Mouse (Mus musculus) stomach, embryonic 14.5 days (tissue): ENCODE measurements around the gene Slc2a2. TPM values are rescaled to one million over a fixed set of nuclear protein-coding genes. Genes with fewer than 3 reads are reported as not detected.

Experiments
- ATAC-seq: fragments of 200-750 bp; cut with Nextera tagmentation; 2 replicates; pipeline ENCODE4 v1.8.0; 2017; ENCODE audit warnings: low read depth, moderate TSS enrichment; ENCODE audit not compliant: insufficient number of reproducible peaks, insufficient read depth, low FRiP score
- H3K27ac ChIP-seq: fragments of 300-500 bp; sonication (generic); 2 replicates; pipeline ENCODE4 v1.5.1; 2014; ENCODE audit warnings: mild to moderate bottlenecking, low read length, moderate library complexity, mixed read lengths
- H3K27me3 ChIP-seq: fragments of 300-500 bp; sonication (generic); 2 replicates; pipeline ENCODE4 v1.6.1; 2014; ENCODE audit warnings: low read length, control low read depth, mixed read lengths; ENCODE audit not compliant: control insufficient read depth, insufficient read depth
- H3K36me3 ChIP-seq: fragments of 300-500 bp; sonication (generic); 2 replicates; pipeline ENCODE4 v1.6.1; 2014; ENCODE audit warnings: mild to moderate bottlenecking, control low read depth, low read length, moderate library complexity, mixed read lengths; ENCODE audit not compliant: control insufficient read depth, insufficient read depth
- H3K4me1 ChIP-seq: fragments of 300-500 bp; sonication (generic); 2 replicates; pipeline ENCODE4 v1.6.1; 2014; ENCODE audit warnings: low read length, control low read depth, mixed read lengths; ENCODE audit not compliant: control insufficient read depth, insufficient read depth
- H3K4me2 ChIP-seq: fragments of 300-500 bp; sonication (generic); replicated peaks from 2 replicates; pipeline ENCODE4 v1.6.1; 2014; ENCODE audit warnings: low read depth, low read length, control low read depth
- H3K4me3 ChIP-seq: fragments of 300-500 bp; sonication (generic); 2 replicates; pipeline ENCODE4 v1.5.1; 2014; ENCODE audit warnings: low read depth, low read length, control low read depth
- H3K9ac ChIP-seq: fragments of 300-500 bp; sonication (generic); replicated peaks from 2 replicates; pipeline ENCODE4 v1.6.1; 2014; ENCODE audit warnings: low read depth, mild to moderate bottlenecking, control low read depth, low read length, moderate library complexity, mixed read lengths
- H3K9me3 ChIP-seq: fragments of 300-500 bp; sonication (generic); 2 replicates; pipeline ENCODE4 v1.6.1; 2016; ENCODE audit warnings: low read depth, low read length, control low read depth; ENCODE audit not compliant: control insufficient read depth
- WGBS: fragments of 180-500 bp; shearing (Covaris S2); extraction: QIAGEN DNeasy Blood & Tissue Kit; methylation state at CpG from one replicate; pipeline ENCODE4 v1.1.7; 2014; 5-methylcytosine and 5-hydroxymethylcytosine counted together
- polyA plus RNA-seq: library from polyadenylated mRNA; unstranded; fragments of >200 nt; fragmentation: Nextera tagmentation; extraction: Ambion mirVana; gene quantifications from 2 replicates; pipeline ENCODE4 v1.2.1, GENCODE M21; 2014

Gene Slc2a2
- polyA plus RNA-seq: 0.10 and 0.29 TPM in 2 replicates

DNA sequence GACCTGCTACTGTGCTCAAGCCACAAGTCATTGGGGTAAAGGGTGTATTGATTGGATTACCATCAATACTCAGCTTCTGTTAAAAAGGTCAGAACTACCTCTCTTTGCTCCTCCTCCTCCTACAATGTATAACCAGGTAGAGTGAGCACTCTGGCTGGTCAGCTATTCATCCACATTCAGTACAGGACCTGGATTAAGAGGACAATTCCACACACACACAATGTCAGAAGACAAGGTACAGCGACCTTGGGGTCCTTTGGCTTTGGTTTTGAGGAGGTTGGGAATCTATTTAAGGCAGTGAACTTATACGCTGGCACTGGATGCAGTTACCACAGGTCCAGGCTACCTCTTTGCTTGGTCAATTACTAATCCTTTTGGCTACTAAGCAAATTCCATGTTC, at the start of gene Slc2a2:
Slc2a2 (plus strand) TSS at position 107 of the 400 bp plus-strand sequence.
- Histone ChIP-seq H3K9me3 (no peaks in the 10 kb centered on the region), H3K4me2 (no peak within 1 kb of the TSS), H3K36me3 (no peaks in the 10 kb centered on the region), H3K4me1 (no peaks in the 10 kb centered on the region), H3K27ac (no peak within 1 kb of the TSS), H3K27me3 (no peaks in the 10 kb centered on the region), H3K4me3 (no peak within 1 kb of the TSS), H3K9ac (no peak within 1 kb of the TSS)
- WGBS: 76% methylated on average over 2 of the region's 2 CpGs
- no peak for ATAC-seq

DNA sequence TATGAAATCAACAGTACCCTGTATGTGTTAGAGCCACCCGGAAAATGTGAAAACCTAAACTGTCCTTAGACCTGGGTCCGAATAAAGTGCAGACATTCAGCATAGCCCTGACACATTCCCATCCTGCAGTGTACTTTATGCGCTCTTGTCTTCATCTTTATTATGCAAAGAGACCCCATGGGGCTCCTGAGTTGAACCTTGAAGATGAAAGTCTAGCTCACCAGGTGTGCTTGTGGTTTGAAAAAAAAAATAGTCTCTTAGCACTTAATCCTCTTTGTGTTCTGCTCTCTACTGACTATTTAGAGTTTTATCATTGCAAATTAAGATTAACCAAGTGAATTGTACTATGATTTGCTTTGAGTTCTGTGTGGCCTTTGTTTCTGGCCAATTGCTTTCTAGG, 45.1 kb upstream of the Slc2a2 start:
- Histone ChIP-seq H3K9me3 (no peaks in the 10 kb centered on the region), H3K9ac (no peak overlapping the region), H3K36me3 (no peaks in the 10 kb centered on the region), H3K27ac (no peak overlapping the region), H3K4me3 (no peak overlapping the region), H3K4me1 (no peaks in the 10 kb centered on the region), H3K27me3 (no peaks in the 10 kb centered on the region), H3K4me2 (no peak overlapping the region)
- no peak for ATAC-seq
- WGBS: 85% methylated on average over 3 of the region's 3 CpGs

DNA sequence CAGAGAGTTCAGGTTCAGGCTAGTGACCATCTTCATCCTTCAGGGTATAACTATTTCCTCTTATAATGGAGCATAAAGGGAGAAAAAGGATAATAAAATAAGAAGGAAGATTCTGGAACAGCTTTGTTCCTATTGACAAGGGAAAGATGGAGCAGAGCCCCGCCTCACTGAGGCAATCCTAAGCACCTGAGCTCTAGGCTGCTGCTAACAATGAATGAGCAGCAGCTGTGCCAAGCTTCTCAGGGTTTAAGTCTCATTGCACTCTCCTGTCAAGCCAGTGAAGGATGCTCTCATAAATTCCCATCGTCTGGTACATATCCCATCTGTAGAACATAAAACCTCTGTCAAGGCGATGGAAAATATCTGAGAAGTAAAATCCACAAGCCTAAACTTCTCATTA, 44.7 kb upstream of the Slc2a2 start:
- Histone ChIP-seq H3K27me3 (no peaks in the 10 kb centered on the region), H3K36me3 (no peaks in the 10 kb centered on the region), H3K27ac (no peak overlapping the region), H3K9ac (no peak overlapping the region), H3K4me2 (no peak overlapping the region), H3K9me3 (no peaks in the 10 kb centered on the region), H3K4me3 (no peak overlapping the region), H3K4me1 (no peaks in the 10 kb centered on the region)
- WGBS: 56% methylated on average over 3 of the region's 3 CpGs
- ATAC-seq: no peak

DNA sequence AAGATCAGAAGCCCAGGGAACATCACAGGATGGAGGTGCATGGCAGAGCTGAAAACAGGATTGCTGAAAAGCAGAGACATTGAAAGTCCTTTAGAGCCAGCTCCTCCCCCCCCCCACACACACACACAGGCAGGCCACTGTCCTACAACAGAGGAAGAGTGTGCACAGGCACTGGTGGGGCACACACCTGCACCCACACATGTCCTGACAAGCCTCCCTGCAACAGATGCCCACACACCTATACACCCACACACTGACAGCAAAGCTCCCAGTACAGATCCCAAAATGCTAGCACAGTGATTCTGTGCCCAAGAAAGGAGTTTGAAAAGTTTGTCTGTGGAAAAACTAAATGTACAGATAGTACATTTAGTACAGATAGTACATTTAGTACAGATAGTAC, 43.0 kb upstream of the Slc2a2 start:
- H3K27ac ChIP-seq: no peak overlapping the region
- no peaks in the 10 kb centered on the region for H3K4me1 ChIP-seq
- no peaks in the 10 kb centered on the region for H3K36me3 ChIP-seq
- H3K27me3 ChIP-seq: no peaks in the 10 kb centered on the region
- no peak overlapping the region for H3K4me3 ChIP-seq
- no peak overlapping the region for H3K9ac ChIP-seq
- ATAC-seq: no peak
- no peak overlapping the region for H3K4me2 ChIP-seq
- no peaks in the 10 kb centered on the region for H3K9me3 ChIP-seq

DNA sequence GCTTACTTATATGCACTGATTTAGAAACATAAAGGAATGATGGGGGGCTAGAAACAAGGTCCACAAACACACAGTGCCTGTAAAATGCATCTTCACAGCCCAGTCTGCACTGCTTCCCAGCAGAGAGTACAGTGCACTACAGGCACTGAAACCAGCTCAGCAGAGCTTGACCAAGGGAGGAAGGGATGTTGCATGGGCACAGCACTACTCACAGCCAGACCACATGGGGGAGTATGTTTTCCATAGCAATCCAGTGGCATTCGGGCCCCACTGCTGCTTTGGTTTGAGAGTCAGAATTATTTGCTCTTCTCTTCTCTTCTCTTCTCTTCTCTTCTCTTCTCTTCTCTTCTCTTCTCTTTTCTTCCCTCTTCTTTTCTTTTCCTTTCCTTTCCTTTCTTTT, 39.4 kb upstream of the Slc2a2 start:
- Histone ChIP-seq H3K9ac (no peak overlapping the region), H3K4me2 (no peak overlapping the region), H3K9me3 (no peaks in the 10 kb centered on the region), H3K27me3 (no peaks in the 10 kb centered on the region), H3K4me3 (no peak overlapping the region), H3K4me1 (no peaks in the 10 kb centered on the region), H3K36me3 (no peaks in the 10 kb centered on the region), H3K27ac (no peak overlapping the region)
- ATAC-seq: no peak
- WGBS: 38% methylated on average over 1 of the region's 1 CpGs

DNA sequence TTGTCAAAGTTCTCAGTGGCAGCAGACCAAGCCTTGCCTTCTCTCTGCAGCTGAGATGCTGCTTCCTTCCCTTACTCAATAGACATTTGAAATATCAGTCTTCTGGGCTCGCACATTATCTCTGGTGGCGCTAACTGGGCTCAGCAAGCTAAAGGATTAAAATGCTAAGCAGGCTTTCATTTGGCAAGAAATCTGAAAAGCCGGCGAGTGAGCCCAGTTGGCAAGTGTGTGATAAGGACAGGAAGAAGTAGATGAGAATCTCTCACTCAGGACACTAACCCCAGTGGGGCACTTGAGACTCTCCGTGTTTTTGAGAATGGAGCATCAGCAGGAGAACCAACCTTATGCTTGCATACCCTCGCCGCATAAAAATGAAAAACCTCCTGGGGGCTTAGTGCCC, 16.9 kb upstream of the Slc2a2 start:
- H3K27ac ChIP-seq: no peak overlapping the region
- H3K27me3 ChIP-seq: no peaks in the 10 kb centered on the region
- no peak for ATAC-seq
- no peaks in the 10 kb centered on the region for H3K36me3 ChIP-seq
- WGBS: 81% methylated on average over 7 of the region's 7 CpGs
- no peak overlapping the region for H3K4me3 ChIP-seq
- H3K9me3 ChIP-seq: no peaks in the 10 kb centered on the region
- H3K9ac ChIP-seq: no peak overlapping the region
- no peak overlapping the region for H3K4me2 ChIP-seq
- no peaks in the 10 kb centered on the region for H3K4me1 ChIP-seq

DNA sequence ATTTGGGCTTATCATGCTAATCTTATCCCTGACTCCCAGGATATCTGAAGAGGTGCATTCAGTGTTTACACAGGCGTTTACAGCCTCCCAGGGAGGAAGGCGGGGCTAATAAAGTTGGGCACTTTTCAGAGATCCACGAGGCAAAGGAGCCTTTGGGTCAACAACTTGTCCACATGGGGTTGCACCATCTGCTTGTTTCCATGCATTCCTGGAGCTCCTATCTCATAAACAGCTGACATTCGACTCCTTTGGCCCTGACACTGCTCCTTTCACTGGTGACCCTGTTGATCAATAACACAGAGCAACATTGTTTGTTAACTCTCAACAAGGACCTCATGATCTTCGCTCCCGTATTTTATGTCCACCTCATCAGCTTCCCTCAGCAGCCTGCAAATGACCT, 15.8 kb upstream of the Slc2a2 start:
- no peaks in the 10 kb centered on the region for H3K36me3 ChIP-seq
- no peak overlapping the region for H3K27ac ChIP-seq
- H3K4me2 ChIP-seq: no peak overlapping the region
- no peak for ATAC-seq
- WGBS: 30% methylated on average over 6 of the region's 6 CpGs
- H3K27me3 ChIP-seq: no peaks in the 10 kb centered on the region
- H3K4me3 ChIP-seq: no peak overlapping the region
- no peak overlapping the region for H3K9ac ChIP-seq
- H3K9me3 ChIP-seq: no peaks in the 10 kb centered on the region
- no peaks in the 10 kb centered on the region for H3K4me1 ChIP-seq

DNA sequence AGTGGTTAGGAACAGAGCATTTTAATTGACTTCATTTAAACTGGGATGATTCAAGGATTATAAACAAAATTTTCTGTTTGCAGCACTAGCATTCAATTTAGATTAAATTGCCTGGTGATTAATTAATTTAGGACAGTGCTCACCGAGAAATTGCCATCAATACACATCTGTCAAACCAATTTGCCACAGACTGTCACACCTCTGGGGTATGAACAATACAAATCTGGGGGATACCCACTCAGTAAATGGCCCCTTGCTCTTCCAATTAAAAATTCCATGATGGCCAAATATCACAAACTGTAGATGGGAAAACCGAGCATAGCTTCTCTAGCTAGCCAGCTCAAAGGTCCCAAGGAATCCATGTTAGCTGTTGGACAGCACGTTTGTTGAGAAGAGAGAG, 15.3 kb upstream of the Slc2a2 start:
- H3K9me3 ChIP-seq: no peaks in the 10 kb centered on the region
- H3K9ac ChIP-seq: no peak overlapping the region
- H3K4me3 ChIP-seq: no peak overlapping the region
- H3K27me3 ChIP-seq: no peaks in the 10 kb centered on the region
- no peak overlapping the region for H3K4me2 ChIP-seq
- ATAC-seq: no peak
- no peaks in the 10 kb centered on the region for H3K4me1 ChIP-seq
- H3K27ac ChIP-seq: no peak overlapping the region
- no peaks in the 10 kb centered on the region for H3K36me3 ChIP-seq
- 60% methylated on average over 3 of the region's 3 CpGs for WGBS

DNA sequence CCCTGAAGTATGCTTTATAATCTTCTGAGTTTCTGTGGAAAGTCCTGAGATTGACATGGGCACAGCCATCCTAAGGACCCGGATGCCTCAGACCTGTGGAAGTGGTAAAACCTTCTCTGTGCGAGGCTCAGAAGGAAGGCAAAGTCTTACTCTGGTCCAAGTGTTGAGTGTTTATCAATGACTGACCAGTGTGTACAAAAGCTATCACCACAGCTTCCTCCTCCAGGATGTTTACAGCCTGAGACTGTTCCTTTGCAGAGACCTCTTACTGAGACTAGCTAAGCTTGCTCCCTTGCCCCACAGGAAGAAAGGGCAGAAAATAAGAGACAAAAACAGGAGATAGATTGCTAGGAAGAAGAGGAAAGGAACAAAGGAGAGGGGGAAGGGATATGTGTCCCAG, 12.2 kb upstream of the Slc2a2 start:
- WGBS: 65% methylated on average over 2 of the region's 2 CpGs
- Histone ChIP-seq H3K9ac (no peak overlapping the region), H3K9me3 (no peaks in the 10 kb centered on the region), H3K27ac (no peak overlapping the region), H3K4me3 (no peak overlapping the region), H3K4me1 (no peaks in the 10 kb centered on the region), H3K27me3 (no peaks in the 10 kb centered on the region), H3K4me2 (no peak overlapping the region), H3K36me3 (no peaks in the 10 kb centered on the region)
- ATAC-seq: no peak
